Mouse (Mus musculus) liver, adult (tissue): ENCODE data around the gene Ehf.

ENCODE experiments used
- GATA4 ChIP-seq: IDR thresholded peaks from 2 replicates; pipeline ENCODE4 v1.6.1; 2014; ENCODE audit warnings: mild to moderate bottlenecking, low read length; ENCODE audit not compliant: insufficient replicate concordance

Ehf gene

DNA sequence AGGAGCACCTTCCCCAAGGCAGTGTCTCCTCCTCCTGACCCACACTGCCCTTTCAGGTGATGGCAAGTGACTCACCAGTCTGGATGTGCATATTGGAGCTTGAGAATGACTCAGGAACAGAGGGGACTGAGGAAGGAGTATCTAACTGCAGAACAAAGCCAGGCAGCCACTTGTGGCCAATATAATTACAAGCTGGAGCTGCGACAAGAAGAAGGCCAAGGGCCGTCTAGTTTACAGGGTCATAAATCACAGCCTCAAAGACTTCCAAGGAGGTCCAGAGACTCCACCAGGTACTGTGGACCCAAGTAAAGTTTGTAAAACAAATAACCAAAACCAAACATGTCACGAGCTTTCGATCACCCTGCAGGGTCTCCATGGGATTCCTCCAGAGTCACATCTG, 10.9 kb upstream of the Ehf start:
- no peak for TF ChIP-seq GATA4

DNA sequence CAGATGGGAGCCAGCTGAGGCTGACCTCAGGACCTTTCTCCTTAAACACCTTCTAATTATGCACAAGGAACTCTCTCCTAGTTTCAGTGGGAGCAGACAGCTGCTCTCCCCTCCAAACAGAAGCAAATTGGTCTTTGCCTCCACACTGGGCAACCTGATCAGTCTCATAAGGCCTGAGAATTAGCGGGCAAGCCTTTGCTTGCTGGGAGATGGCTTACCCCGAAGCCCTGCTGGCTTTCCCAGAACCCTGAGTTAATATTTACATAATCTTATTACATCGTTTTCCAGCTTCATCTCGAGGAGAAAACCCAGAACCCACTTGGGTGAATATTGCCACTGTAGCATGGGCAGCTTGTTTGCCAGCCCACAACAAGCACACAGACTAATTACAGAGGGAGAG, 9.6 kb upstream of the Ehf start:
- no peak for TF ChIP-seq GATA4

DNA sequence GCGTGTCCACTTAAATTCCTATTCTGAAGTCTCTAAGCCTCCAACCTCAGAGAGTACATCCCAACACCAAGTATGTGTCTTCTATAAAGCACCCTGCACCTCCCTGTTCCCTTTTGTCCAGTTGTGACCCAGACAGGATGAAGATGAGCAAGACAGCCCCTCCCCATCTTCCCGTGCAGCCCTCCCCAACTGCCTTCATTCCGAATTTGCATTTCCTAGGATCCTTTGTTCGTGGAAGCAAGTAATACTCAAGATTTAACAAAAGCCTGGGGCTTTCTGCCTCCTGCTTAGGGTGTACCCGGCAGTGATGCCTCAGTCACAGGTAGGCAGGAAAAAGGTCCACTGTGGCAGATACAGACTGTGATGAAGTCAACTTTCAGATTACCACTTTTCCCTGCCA, 7.6 kb upstream of the Ehf start:
- TF ChIP-seq GATA4 = no peak

DNA sequence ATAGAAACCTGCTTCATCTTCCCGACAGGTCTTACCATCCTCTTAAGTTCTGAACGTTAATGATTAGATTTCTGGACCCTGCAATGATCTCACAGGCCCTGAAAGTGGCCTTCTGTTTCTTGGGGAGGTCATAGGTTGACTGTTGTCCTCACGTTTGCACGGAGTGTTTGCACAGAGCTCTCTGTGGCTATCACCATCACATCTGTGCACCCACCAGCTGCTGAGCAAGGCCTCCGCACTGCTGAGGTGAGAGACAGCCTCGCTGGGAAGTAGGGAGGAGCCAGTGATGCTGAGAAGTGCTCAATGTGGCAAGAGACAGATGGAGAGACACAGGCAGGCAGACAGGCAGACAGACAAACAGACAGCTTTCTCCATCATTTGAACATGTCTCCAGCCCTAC, 3.6 kb upstream of the Ehf start:
- TF ChIP-seq GATA4 = no peak

DNA sequence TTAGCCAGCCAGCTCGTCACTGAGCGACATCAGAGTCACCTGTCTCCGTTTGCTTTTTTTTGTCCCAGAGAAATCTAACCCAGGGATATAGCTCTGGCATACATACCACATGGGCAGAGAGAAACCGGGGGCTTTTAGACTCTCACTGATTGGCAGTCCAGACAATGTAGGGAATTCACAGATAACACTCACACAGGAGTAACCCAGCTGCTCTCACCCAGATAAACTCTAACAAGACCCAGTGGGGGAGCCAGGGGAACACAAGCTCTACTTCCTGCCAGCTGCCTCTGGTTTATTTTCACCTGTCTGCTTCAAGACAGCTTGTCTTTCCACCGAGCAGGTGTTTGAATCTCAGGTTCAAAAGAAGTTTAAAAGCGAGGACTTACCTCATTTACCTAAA, 409 bp downstream of the Ehf start:
- no peak for TF ChIP-seq GATA4

DNA sequence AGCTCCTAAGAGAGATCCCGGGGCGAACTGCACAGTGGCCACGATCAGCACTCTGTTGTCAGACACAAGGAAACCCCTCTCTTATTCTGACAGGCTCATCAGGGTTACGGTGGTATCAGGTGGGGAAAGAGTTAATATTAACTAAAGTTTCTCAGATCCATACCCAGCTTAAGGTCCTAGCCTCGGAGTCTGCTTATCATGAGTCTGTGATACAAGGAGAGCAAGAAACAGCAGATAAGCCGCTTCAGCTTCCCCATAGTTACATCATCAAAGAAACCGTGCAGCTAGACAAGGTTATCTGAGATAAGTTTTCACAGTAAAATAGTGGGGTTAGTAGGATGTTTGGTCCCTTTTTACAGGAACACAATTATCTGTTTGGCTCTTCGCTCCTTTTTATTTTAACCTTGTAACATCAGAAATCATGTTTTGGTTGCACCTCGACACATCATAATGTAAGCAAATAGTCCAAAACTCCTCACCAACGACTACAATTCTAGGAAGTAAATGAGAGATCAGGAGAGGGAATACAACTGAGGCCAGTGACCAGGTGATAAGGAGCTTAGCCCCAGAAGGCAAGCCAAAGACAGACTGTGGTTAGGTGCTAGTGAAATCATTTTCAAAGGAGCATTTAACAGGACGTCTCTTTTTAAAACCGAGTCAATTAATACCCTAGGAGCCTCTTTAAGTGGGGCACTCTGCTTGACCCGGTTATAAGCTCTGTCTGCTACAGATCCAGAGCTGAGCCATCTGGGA, 4.2 kb downstream of the Ehf start:
- TF ChIP-seq GATA4 = 0 out of 2 replicates have a peak, but pooled peaks have one; percentile 6

DNA sequence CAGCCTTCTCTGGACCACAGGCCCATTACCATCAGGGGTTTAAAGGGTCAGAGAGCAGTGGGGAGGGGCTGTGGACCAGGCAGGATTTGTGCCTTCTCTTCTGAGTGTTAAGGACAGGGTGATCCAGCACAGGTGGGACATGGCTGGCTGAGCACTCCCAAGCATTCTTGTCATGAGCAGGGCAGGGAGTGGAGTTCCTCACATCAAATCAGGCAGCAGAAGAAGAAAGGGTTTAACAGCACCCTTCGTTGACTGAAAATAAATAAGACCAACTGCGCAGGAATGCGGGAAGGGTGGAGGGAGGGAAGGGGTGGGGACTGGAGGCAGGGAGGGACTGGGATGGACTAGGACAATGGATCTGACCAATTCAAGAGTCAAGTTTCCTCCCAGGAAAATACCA, 8.6 kb downstream of the Ehf start:
- TF ChIP-seq GATA4 = no peak

DNA sequence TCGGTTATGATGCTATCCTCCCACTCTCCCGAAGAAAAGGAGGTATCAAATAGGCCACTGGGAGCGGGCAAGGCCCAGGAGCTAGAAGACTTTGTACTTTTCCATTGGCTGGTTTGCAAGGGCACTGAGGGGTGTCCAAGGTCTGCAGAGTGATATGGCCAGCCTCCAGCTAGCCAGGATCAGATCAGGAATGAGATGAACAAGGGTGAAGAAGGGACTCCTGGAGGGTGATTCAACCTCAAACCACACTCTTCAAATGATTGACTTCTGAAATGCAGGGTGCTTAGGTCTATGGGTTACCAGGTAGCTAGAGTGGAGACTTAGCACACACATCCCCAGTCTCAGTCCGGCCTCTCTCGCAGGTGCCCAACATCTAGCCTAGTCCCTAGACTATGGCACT, 9.3 kb downstream of the Ehf start:
- TF ChIP-seq GATA4 = no peak

DNA sequence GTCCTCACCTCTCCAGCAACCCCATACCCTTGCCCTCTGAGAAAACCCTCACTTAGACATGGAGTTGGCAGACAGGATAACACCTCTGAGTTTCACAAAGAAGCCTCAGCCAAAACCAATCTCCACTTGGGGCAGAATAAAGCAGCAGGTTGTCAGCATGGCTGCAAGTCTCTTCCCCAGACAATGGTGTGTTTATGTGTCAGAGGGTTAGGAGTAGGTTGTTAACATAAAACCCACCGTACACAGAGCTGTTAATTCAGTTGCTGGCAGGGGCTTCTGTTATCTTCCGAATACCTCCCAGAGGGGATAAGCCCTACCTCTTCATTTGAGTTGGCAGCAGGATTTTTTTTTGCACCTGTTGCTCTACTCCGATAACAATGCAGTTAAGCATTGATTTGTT, 9.9 kb downstream of the Ehf start:
- no peak for TF ChIP-seq GATA4

DNA sequence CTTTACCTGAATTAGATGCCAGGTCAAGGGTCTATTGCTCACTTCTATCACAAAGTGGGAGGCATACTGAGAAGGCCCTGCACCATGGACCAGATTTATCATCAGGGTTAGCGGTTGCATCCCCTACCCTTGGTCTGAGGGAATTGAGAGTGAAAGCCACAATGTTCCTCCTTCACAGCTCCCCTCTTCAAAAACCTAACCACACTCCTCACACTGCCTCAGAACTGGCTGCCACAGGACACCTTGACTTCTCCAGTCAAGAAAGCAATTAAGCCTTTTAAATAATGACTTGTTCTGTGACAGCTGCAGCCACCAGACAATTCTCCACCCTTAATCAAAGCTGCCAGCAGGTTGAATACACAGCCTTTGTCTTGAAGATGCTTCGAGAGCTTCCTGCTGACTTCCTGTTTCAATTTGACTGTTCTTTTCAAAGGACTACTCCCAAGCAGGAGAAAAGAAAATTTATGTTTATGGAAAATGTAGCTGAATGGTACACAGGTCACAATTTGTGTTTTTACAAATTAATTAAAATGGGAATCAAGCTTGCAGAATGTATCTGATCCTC, 12.3 kb downstream of the Ehf start:
- no peak for TF ChIP-seq GATA4

DNA sequence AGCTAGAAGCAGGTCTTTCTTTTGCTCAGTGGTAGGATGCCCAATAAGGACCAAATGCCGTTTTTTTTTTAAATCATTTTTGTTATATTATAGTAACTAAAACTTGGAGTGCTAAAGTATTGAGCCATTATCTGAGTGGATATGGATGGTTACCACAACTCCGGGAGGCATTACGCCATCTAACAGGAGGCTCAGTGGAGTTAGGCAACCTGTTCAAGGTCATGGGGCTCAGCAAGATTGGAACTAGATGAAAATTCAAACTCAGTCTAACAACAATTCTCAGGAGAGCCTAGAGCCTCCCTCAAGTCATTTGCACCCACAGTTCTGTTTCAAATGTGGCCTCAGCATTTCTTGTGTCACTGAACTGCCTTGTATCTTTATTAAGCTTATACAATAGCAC, 12.9 kb downstream of the Ehf start:
- TF ChIP-seq GATA4 = no peak

DNA sequence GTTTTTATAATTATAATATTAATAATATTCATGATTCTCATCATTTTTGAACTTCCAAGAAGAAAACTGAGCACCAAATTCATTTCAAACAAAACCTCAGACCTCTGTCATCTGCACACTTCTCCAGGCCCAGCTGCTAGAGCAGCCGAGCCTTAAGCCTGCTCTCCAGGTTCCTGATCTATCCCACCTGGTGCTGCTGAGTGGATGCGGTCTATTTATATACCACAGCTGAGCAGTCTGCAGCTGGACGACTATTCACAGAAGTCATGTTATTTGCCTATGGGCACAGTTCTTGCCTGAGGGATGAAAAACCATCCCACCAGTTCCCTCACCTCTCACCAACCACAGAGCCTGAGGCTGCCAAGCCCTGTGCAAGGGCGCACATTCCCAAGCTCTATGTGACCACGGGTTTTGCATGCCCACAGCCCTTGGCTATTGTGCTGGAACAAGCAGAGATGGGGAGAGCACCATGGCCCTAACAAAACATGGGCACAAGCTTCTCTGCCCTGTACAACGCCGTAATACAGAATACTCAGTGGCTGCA, 13.6 kb downstream of the Ehf start:
- TF ChIP-seq GATA4 = no peak

DNA sequence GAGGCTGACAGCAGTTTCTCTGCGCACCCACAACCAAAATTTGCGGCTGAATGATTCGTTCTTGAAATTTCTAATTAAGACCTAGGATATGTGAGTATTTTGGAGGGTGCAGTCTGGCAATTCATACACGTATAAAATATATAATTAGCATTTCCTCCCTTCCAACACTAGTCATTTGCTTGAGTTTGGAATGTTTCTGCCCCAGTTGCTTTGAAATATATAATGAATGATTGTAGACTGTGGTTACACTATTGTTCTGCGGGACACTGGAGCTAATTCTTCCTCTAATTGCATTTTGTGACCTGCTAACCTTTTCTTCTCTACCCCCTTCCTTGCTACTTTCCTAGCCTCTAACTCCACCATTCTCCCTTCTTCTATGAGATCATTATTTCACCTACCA, 15.4 kb downstream of the Ehf start:
- TF ChIP-seq GATA4 = no peak

DNA sequence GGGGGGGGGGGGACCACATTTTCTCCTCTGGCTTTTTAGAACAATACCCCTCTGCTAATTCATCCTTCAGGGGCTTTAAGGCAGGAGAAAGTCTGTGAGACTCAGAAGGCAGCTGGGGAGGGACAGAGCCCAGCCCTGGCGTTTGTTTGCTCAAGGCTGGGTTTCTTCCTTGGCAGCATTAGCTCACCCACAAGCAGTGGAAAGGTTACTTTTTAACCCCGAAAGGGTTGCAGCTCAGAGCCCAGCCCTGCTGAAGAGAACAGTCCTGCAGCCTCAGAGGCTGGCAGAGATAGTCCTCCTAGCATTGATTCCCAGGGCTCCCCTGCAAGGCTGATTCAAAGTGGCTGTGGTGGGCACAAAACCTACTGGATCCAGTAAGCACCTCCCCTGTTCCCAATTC, 17.5 kb downstream of the Ehf start:
- no peak for TF ChIP-seq GATA4

DNA sequence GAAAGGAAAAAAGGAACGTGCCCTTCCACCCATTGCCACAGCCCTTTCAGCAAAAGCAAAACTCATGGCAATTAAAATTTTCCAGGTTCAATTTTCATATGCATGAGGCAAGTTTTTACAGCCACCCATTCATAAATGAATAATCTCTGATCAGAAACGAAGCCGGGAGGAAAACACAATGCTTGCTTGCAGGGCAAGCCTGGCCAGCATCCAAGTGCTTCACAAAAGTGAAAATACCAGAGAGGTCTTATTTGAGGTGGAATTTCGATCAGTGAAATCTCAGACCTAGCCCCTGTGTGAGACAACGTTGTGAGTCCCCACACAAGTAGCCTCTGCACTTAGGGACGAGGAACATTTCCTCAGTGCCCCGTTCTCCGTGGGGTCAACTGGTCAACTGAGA, 19.3 kb downstream of the Ehf start:
- TF ChIP-seq GATA4 = no peak

DNA sequence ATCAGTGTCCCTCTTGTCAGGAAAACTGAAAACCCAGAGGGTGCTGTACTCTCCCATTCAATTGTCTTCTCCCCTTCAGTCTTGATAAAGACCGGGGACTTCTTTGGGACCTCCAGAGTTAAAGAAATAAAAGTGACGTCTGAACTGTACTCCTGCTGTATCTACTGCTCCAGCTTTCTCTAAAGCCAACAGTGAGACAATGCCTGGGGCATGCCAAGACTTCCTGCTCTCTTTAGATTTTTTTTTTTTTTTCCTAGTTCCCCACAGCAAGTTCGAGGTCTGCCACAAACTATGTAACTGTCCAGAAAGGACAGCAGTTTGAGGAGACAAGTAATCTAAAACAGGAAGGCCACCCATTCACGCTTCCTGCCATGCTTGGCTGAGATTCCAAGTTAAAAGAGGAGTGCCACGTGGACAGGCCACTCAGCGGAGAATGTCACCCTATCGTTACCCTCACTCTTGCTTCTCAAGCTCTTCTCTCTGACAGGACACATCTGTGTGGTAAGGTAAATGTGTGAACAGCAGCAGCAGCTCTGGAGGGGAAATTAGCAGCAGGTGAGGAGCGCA, 20.8 kb downstream of the Ehf start:
- TF ChIP-seq GATA4 = 0 out of 2 replicates have a peak, but pooled peaks have one; percentile 55
